Mouse (Mus musculus) intestine, embryonic 15.5 days (tissue): ENCODE data around the gene Kpnb1. TPM values are rescaled to one million over a fixed set of nuclear protein-coding genes. Genes with fewer than 3 reads are reported as not detected.
A peak's percentile ranks its signal among the peaks of the same experiment; 100 is the strongest.

Experiments
- ATAC-seq: fragments of 200-750 bp; cut with Nextera tagmentation; 2 replicates; pipeline ENCODE4 v1.8.0; 2017; ENCODE audit warnings: moderate TSS enrichment, moderate library complexity
- H3K27ac ChIP-seq: fragments of 300-500 bp; sonication (generic); 2 replicates; pipeline ENCODE4 v1.5.1; 2015; ENCODE audit warnings: mild to moderate bottlenecking, inconsistent platforms
- H3K27me3 ChIP-seq: fragments of 300-500 bp; sonication (generic); replicated peaks from 2 replicates; pipeline ENCODE4 v1.6.1; 2015; ENCODE audit warnings: inconsistent platforms
- H3K36me3 ChIP-seq: fragments of 300-500 bp; sonication (generic); 2 replicates; pipeline ENCODE4 v1.6.1; 2015; ENCODE audit warnings: inconsistent platforms
- H3K4me1 ChIP-seq: fragments of 300-500 bp; sonication (generic); replicated peaks from 2 replicates; pipeline ENCODE4 v1.6.1; 2015; ENCODE audit warnings: inconsistent platforms
- H3K4me2 ChIP-seq: fragments of 300-500 bp; sonication (generic); replicated peaks from 2 replicates; pipeline ENCODE4 v1.6.1; 2015; ENCODE audit warnings: mild to moderate bottlenecking, inconsistent platforms
- H3K4me3 ChIP-seq: fragments of 300-500 bp; sonication (generic); replicated peaks from 2 replicates; pipeline ENCODE4 v1.5.1; 2015; ENCODE audit warnings: inconsistent platforms
- H3K9ac ChIP-seq: fragments of 300-500 bp; sonication (generic); 2 replicates; pipeline ENCODE4 v1.6.1; 2015; ENCODE audit warnings: inconsistent platforms
- H3K9me3 ChIP-seq: fragments of 300-500 bp; sonication (generic); 2 replicates; pipeline ENCODE4 v1.6.1; 2016; ENCODE audit warnings: inconsistent platforms
- WGBS: fragments of 180-500 bp; shearing (Covaris S2); methylation state at CpG from one replicate; pipeline ENCODE4 v1.1.7; 2015; 5-methylcytosine and 5-hydroxymethylcytosine counted together
- polyA plus RNA-seq: library from polyadenylated mRNA; unstranded; fragments of >200 nt; fragmentation: Nextera tagmentation; extraction: Ambion mirVana; gene quantifications from 2 replicates; pipeline ENCODE4 v1.2.1, GENCODE M21; 2015

Kpnb1 gene
- polyA plus RNA-seq, 1 experiment from 2014 or later: 49.2 TPM

DNA sequence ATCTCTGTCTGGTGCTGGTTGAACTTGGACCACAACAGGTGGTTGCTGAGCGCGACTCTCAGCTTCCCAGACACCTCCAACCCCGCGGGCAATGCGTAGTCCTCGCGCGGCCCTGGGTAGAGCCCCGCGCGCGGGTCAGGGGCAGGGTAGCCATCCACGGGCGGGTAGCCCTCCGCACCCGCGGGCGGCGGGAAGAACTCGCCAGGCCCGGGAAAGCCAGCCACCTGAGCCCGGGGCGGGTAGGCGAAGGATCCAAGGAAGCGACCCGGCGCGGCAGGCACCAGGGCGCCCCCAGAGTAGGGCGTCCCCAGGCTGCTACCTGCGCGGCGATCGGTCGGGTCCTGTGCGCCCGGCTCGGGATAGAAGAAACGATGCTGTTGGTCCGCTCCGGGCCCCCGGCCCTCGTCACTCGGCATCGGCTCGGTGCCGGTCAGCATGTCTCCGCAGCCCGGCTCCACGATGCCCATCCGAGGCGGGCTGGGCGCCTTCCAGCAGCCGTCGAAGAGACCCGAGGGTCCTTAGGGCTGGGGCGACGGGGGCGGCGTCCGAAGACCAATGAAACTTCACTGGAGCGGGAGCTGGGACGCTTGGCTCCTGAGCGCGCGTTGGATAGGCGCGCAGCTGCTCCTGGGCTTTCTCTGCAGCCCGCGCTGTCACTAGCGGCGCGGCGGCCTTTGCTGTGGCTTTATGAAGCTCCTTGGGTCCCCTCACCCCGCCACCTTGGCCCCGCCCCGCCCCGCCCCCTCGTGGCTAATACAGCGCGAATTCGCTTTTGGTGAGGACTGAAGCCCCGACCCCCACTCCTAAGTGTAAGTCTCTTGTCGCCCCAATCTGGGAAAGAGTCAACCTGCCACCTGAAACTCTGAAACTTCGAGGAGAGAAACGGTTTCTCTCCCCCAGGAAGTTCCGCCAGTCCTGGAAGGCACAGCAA is 72.7 kb downstream of the Kpnb1 start, which contains the start of gene Tbx21:
Gene Tbx21 (minus strand): TSS at position 661 of the 931 bp plus-strand sequence.
- WGBS: under 1% methylated on average over 87 of the region's 87 CpGs
- Histone ChIP-seq H3K4me3 (peak within 1 kb of the TSS; percentile 39), H3K27ac (no peak within 1 kb of the TSS), H3K9ac (peak within 1 kb of the TSS; percentile 9), H3K9me3 (no peaks in the 10 kb centered on the region), H3K4me1 (peaks cover 15% of the 10 kb centered on the region), H3K27me3 (peaks cover 63% of the 10 kb centered on the region), H3K36me3 (no peaks in the 10 kb centered on the region), H3K4me2 (peak within 1 kb of the TSS; percentile 76)
- ATAC-seq: 0 out of 2 replicates have a peak, but pooled peaks have one; percentile 23

DNA sequence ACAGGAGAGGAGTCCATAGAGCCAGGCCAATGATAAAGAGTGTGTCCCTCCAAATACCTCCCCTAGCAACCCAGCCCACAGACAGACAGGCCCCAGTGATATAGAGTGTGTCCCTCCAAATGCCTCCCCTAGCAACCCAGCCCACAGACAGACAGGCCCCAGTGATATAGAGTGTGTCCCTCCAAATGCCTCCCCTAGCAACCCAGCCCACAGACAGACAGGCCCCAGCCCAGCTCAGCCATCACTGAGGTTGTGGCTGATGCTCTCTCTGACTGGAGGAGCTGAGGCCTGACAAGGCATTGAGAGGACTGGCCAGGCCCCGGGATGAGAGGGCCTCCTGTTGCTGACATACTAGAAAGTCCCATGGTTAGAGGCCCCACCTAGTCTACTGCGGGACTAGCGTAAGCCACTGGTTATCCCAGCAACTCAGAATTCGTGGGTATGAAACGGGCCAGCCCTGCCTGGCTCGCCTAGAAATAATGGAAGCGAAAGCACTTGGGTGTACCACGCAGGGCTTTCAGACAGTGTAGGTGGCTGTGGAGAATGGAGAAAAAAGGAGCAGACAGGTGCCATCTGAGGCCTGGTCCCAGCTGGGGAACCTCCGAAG is 75.1 kb downstream of the Kpnb1 start:
- 82% methylated on average over 9 of the region's 9 CpGs for WGBS
- no peaks in the 10 kb centered on the region for H3K9me3 ChIP-seq
- H3K27me3 ChIP-seq: peaks cover 50% of the 10 kb centered on the region

More for the DNA sequence above, 75.1 kb downstream of the Kpnb1 start:
- no peak overlapping the region for H3K4me3 ChIP-seq
- peaks cover 15% of the 10 kb centered on the region for H3K4me1 ChIP-seq
- no peak overlapping the region for H3K4me2 ChIP-seq
- no peak for ATAC-seq
- H3K9ac ChIP-seq: no peak overlapping the region
- H3K36me3 ChIP-seq: no peaks in the 10 kb centered on the region
- H3K27ac ChIP-seq: no peak overlapping the region

Other genes starting within 250 kb of the Kpnb1 start
- gene Pnpo, start 243.9 kb downstream of the Kpnb1 start, polyA plus RNA-seq: 81.9 and 92.8 TPM in 2 replicates
- gene Sp2, start 204.9 kb downstream of the Kpnb1 start, polyA plus RNA-seq: 13.3 and 15.1 TPM in 2 replicates
- 0.29 and 0.30 TPM in 2 replicates for gene Sp6, start 174.5 kb downstream of the Kpnb1 start, polyA plus RNA-seq
- gene Scrn2, start 157.9 kb downstream of the Kpnb1 start, polyA plus RNA-seq: 18.1 and 21.9 TPM in 2 replicates
- 0.40 and 0.45 TPM in 2 replicates for gene Lrrc46, start 146.5 kb downstream of the Kpnb1 start, polyA plus RNA-seq
- 86.9 and 88.7 TPM in 2 replicates for gene Mrpl10, start 146.3 kb downstream of the Kpnb1 start, polyA plus RNA-seq
- gene Osbpl7, start 137.3 kb downstream of the Kpnb1 start, polyA plus RNA-seq: 9.1 and 11.1 TPM in 2 replicates
- gene Tbx21, start 72.5 kb downstream of the Kpnb1 start, polyA plus RNA-seq: 0.24 and 0.25 TPM in 2 replicates
- gene Tbkbp1, start 36.4 kb downstream of the Kpnb1 start, polyA plus RNA-seq: 3.8 and 4.2 TPM in 2 replicates
- gene Npepps, start 92.8 kb upstream of the Kpnb1 start, polyA plus RNA-seq: 77.3 and 84.1 TPM in 2 replicates
- 55.4 and 60.3 TPM in 2 replicates for gene Mrpl45, start 127.8 kb upstream of the Kpnb1 start, polyA plus RNA-seq
- 0.10 and 0.20 TPM in 2 replicates for gene Gpr179, start 164.2 kb upstream of the Kpnb1 start, polyA plus RNA-seq
- 2.6 and 3.5 TPM in 2 replicates for gene Socs7, start 174.7 kb upstream of the Kpnb1 start, polyA plus RNA-seq
- gene Arhgap23, start 227.7 kb upstream of the Kpnb1 start, polyA plus RNA-seq: 4.2 and 4.6 TPM in 2 replicates